Mouse (Mus musculus) hindbrain, embryonic 15.5 days (tissue): ENCODE measurements at regions not wholly inside any gene's neighbourhood (a gene's known extent, or its start where the extent isn't known, plus 50 kb on each side); places are given as distances from the start of the nearest gene placed in this dataset.

Experiments used
- ATAC-seq: fragments of 200-750 bp; cut with Nextera tagmentation; 2 replicates; pipeline ENCODE4 v1.8.0; 2017; ENCODE audit warnings: low read depth, moderate number of reproducible peaks, moderate TSS enrichment; ENCODE audit not compliant: low FRiP score
- H3K27ac ChIP-seq: fragments of 300-500 bp; sonication (generic); replicated peaks from 2 replicates; pipeline ENCODE4 v1.5.1; 2015; ENCODE audit warnings: mild to moderate bottlenecking, inconsistent platforms
- H3K27me3 ChIP-seq: fragments of 300-500 bp; sonication (generic); 2 replicates; pipeline ENCODE4 v1.6.1; 2015; ENCODE audit warnings: control low read depth, inconsistent platforms
- H3K36me3 ChIP-seq: fragments of 300-500 bp; sonication (generic); 2 replicates; pipeline ENCODE4 v1.6.1; 2015; ENCODE audit warnings: control low read depth, inconsistent platforms
- H3K4me1 ChIP-seq: fragments of 300-500 bp; sonication (generic); replicated peaks from 2 replicates; pipeline ENCODE4 v1.6.1; 2015; ENCODE audit warnings: control low read depth, inconsistent platforms
- H3K4me2 ChIP-seq: fragments of 300-500 bp; sonication (generic); 2 replicates; pipeline ENCODE4 v1.6.1; 2015; ENCODE audit warnings: moderate library complexity, mild to moderate bottlenecking, inconsistent platforms
- H3K4me3 ChIP-seq: fragments of 300-500 bp; sonication (generic); 2 replicates; pipeline ENCODE4 v1.5.1; 2015; ENCODE audit warnings: mild to moderate bottlenecking, inconsistent platforms
- H3K9ac ChIP-seq: fragments of 300-500 bp; sonication (generic); 2 replicates; pipeline ENCODE4 v1.6.1; 2015; ENCODE audit warnings: inconsistent platforms
- H3K9me3 ChIP-seq: fragments of 300-500 bp; sonication (generic); 2 replicates; pipeline ENCODE4 v1.6.1; 2016; ENCODE audit warnings: control low read depth, inconsistent platforms
- WGBS: fragments of 180-500 bp; shearing (Covaris S2); methylation state at CpG from one replicate; pipeline ENCODE4 v1.1.7; 2015; 5-methylcytosine and 5-hydroxymethylcytosine counted together

DNA sequence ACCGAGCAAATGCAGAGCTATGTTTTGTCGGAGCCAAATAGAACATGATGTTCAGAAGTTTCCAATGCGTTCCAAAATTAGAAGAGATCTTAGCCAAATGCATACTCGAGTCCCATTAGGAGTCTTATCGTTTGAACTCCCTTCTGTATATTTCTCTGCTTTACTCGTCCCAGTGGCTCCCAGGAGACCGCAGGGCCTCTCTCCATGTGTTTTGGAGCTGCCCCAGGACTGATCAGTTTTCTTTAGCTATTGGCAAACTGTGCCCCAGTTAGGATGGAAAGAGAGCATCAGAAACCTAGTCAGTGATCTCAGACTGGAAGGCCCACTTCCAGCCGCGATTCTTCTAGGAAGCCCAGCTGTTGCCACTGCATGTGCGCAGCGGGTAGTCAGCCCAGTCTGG lies 152.0 kb upstream of the Serp2 start:
- no peak overlapping the region for H3K27ac ChIP-seq
- WGBS, result 82% methylated on average over 11 of the region's 11 CpGs
- H3K4me2 ChIP-seq, result no peak overlapping the region
- no peak overlapping the region for H3K4me3 ChIP-seq
- H3K27me3 ChIP-seq, result no peaks in the 10 kb centered on the region
- no peaks in the 10 kb centered on the region for H3K9me3 ChIP-seq
- H3K9ac ChIP-seq, result no peak overlapping the region
- no peaks in the 10 kb centered on the region for H3K36me3 ChIP-seq
- no peak for ATAC-seq
- H3K4me1 ChIP-seq, result no peaks in the 10 kb centered on the region

DNA sequence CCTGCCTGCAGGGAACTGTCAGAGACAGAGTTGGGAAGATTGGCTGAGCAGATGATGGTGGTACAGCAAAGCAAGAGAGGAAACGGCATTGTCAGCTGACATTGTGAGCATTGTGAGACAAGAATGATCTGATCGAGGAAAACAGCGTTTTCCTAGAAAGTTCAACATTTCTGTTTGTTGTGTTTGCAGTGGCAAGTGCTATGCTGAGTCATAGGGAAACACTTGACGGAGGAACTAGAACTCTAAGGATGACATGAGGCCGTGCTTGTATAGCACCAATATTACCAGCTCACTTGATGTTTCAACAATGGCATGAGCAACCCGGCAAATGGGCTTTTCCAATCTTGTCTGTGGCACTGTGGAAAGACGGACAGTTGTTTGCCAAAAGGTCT lies 146.7 kb upstream of the Serp2 start:
- Histone ChIP-seq H3K4me3 (no peak overlapping the region), H3K36me3 (no peaks in the 10 kb centered on the region), H3K4me1 (peaks cover 6% of the 10 kb centered on the region), H3K27ac (no peak overlapping the region), H3K9ac (no peak overlapping the region), H3K4me2 (no peak overlapping the region), H3K27me3 (no peaks in the 10 kb centered on the region), H3K9me3 (no peaks in the 10 kb centered on the region)
- WGBS, result 85% methylated on average over 7 of the region's 7 CpGs
- no peak for ATAC-seq

- 65% methylated on average over 8 of the region's 8 CpGs for WGBS
- H3K4me2 ChIP-seq, result no peak overlapping the region
- ATAC-seq, result no peak
- H3K9me3 ChIP-seq, result no peaks in the 10 kb centered on the region
- no peaks in the 10 kb centered on the region for H3K27me3 ChIP-seq
- H3K4me3 ChIP-seq, result no peak overlapping the region
- H3K36me3 ChIP-seq, result no peaks in the 10 kb centered on the region
- peaks cover 10% of the 10 kb centered on the region for H3K4me1 ChIP-seq
- no peak overlapping the region for H3K9ac ChIP-seq
- H3K27ac ChIP-seq, result no peak overlapping the region
Measured at GRCm38 (mm10) chr14:76702709-76703372, 146.2 kb upstream of the Serp2 start.

DNA sequence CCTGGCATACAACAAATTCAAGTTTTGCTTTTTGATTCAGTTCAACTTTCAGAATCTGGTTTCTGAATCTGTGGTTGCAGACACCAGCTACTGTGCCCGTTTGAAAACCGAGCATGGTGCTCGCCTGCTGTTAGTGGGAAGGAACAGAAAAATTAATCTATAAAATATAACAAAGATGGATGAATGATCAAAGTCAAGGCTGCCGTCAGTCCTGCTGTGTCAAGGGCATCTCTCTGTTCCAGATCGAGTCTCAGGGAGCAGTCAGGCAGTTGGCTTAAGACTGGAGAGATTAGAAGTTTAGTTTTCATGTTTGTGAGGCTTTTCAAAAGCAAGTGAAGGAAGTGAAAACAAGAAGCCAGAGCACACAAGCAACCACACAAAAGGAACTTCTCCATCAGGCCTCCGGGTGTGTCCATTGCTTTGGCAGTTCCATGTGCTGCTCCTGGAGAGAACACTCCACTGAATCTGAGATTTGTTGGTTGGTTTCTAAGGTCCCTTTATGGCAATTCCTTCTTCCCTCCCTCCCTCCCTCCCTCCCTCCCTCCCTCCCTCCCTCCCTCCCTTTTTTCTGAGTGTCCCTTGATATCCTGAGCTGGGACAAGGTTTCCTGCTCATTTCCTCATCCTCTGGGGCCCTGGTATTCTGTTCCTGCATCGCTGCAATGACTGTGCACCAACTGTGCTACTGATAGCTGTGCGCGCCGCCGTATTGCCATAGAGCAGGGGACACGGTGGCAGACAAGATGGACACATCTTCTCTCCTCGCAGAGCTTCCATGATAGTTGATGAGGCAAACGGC lies 145.4 kb upstream of the Serp2 start:
- H3K27me3 ChIP-seq, result no peaks in the 10 kb centered on the region
- H3K36me3 ChIP-seq, result no peaks in the 10 kb centered on the region
- ATAC-seq, result no peak
- no peak overlapping the region for H3K4me2 ChIP-seq
- H3K9me3 ChIP-seq, result no peaks in the 10 kb centered on the region
- H3K27ac ChIP-seq, result no peak overlapping the region
- WGBS, result 71% methylated on average over 14 of the region's 14 CpGs
- H3K9ac ChIP-seq, result no peak overlapping the region
- no peak overlapping the region for H3K4me3 ChIP-seq
- H3K4me1 ChIP-seq, result peaks cover 10% of the 10 kb centered on the region

- ATAC-seq, result no peak
Measured at GRCm38 (mm10) chr14:76701304-76701703, 144.6 kb upstream of the Serp2 start.

GRCm38 (mm10) chr14:76700796-76701195 lies 144.1 kb upstream of the Serp2 start:
- Histone ChIP-seq H3K4me1 (peaks cover 10% of the 10 kb centered on the region), H3K9me3 (no peaks in the 10 kb centered on the region), H3K27ac (no peak overlapping the region), H3K4me3 (no peak overlapping the region), H3K36me3 (no peaks in the 10 kb centered on the region), H3K4me2 (no peak overlapping the region), H3K27me3 (no peaks in the 10 kb centered on the region), H3K9ac (no peak overlapping the region)
- WGBS, result 94% methylated on average over 3 of the region's 3 CpGs
- no peak for ATAC-seq

More at GRCm38 (mm10) chr14:76701304-76701703, 144.6 kb upstream of the Serp2 start:
- Histone ChIP-seq H3K9me3 (no peaks in the 10 kb centered on the region), H3K4me3 (no peak overlapping the region), H3K27me3 (no peaks in the 10 kb centered on the region), H3K4me2 (no peak overlapping the region), H3K36me3 (no peaks in the 10 kb centered on the region), H3K27ac (no peak overlapping the region), H3K4me1 (peaks cover 10% of the 10 kb centered on the region), H3K9ac (no peak overlapping the region)
- 95% methylated on average over 1 of the region's 1 CpGs for WGBS

GRCm38 (mm10) chr14:76700190-76700589 lies 143.5 kb upstream of the Serp2 start:
- H3K4me3 ChIP-seq, result no peak overlapping the region
- H3K27me3 ChIP-seq, result no peaks in the 10 kb centered on the region
- H3K9ac ChIP-seq, result no peak overlapping the region
- H3K9me3 ChIP-seq, result no peaks in the 10 kb centered on the region
- 86% methylated on average over 4 of the region's 4 CpGs for WGBS
- no peak overlapping the region for H3K4me2 ChIP-seq
- no peak overlapping the region for H3K27ac ChIP-seq
- no peak for ATAC-seq
- no peaks in the 10 kb centered on the region for H3K36me3 ChIP-seq
- peaks cover 10% of the 10 kb centered on the region for H3K4me1 ChIP-seq

DNA sequence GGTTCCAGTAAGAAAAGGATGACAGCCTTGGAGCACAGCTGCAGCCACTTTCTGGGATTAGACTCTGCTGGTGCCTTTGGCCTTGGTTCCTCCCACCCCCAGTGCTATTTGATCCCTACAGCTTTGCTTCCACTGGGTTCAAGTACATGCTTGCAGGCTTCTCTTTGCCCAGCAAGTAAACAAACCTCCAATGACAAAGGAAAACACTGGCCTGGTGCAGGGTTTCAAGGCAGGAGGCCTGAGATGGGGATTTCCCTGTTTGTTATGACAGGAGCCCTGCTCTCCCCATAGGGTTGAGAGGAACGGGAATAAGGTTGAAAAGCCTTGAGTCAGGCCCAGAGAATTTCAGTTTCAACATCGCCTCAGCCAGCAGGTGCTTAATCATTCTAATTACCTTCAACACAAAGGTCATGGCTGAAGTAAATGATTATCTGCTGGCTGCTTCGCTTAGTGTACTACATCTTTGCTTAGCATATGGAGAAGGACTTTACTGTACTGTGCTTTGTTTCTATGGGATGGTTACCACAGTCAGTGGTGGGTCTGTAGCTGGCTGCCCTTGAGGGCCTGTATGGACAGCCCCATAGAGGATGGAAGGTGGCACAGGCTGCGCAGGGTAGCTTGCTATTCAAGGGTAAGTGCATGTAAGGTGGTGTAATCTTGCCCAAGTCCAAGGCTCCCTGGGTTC lies 142.2 kb upstream of the Serp2 start:
- ATAC-seq, result no peak
- H3K9ac ChIP-seq, result no peak overlapping the region
- H3K9me3 ChIP-seq, result no peaks in the 10 kb centered on the region
- no peak overlapping the region for H3K4me3 ChIP-seq
- H3K27ac ChIP-seq, result peak overlapping the region; percentile 11; the same call in 1 of the 2 replicates
- no peak overlapping the region for H3K4me2 ChIP-seq
- H3K4me1 ChIP-seq, result peaks cover 10% of the 10 kb centered on the region
- no peaks in the 10 kb centered on the region for H3K27me3 ChIP-seq
- 43% methylated on average over 4 of the region's 4 CpGs for WGBS
- no peaks in the 10 kb centered on the region for H3K36me3 ChIP-seq

DNA sequence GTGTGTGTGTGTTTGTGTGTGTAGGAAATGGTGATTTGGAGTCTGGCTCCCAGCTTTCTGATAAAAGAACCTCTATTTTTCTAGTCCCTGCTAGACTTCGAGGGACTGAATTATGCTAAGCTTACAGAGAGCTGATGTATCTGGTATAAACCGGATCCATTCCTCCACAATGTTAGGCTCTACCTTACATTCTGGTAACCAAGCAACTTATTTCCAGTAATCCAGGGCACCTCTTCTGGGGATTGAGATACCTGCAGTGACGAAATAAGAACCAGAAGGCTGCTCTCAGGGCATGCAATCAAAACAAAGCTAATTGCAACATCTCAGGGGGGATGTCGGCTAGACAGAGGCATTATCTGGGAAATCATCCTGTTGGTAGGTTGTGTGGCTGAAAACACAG lies 140.0 kb upstream of the Serp2 start:
- no peaks in the 10 kb centered on the region for H3K9me3 ChIP-seq
- H3K27me3 ChIP-seq, result no peaks in the 10 kb centered on the region
- ATAC-seq, result peak; percentile 62; the same call in 1 of the 2 replicates
- peak overlapping the region; percentile 64 for H3K27ac ChIP-seq
- no peaks in the 10 kb centered on the region for H3K36me3 ChIP-seq
- no peak overlapping the region for H3K4me2 ChIP-seq
- WGBS, result 41% methylated on average over 4 of the region's 4 CpGs
- no peak overlapping the region for H3K4me3 ChIP-seq
- H3K4me1 ChIP-seq, result peaks cover 10% of the 10 kb centered on the region
- H3K9ac ChIP-seq, result no peak overlapping the region

DNA sequence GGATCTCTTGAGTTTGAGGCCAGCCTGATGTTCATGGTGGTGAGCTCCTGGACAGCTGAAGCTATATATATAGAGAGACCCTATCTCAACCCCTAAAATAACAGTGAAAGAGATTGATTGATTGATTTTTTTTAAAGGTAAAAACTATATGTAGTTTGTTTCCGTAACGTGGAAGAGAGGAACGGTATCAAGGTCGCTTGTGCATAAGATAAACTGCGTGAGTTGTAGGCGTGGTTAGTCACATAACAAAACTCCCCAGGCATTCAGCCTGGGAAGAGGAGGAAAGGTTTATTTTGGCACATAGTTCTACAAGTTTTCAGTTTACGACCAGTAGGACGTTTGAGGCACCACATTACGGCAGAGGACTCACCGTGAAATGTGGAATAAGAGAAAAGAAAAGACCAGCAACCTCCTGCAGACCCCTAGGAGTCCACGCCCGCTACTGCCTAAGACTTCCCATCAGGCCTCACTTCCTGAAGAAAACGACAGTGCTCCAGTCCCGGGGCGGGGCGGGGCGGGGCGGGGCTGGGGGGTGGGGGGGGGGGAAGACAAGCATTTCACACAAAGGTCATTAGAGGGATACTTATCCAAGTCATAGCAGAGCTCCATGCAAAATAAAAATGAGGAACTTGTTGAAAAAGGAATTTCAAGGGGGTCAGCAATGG lies 139.1 kb upstream of the Serp2 start:
- Histone ChIP-seq H3K9me3 (no peaks in the 10 kb centered on the region), H3K9ac (no peak overlapping the region), H3K4me2 (no peak overlapping the region), H3K27me3 (no peaks in the 10 kb centered on the region), H3K4me3 (no peak overlapping the region), H3K4me1 (peaks cover 10% of the 10 kb centered on the region), H3K27ac (peak overlapping the region; percentile 64; the same call in 1 of the 2 replicates), H3K36me3 (no peaks in the 10 kb centered on the region)
- WGBS, result 72% methylated on average over 18 of the region's 18 CpGs
- no peak for ATAC-seq

DNA sequence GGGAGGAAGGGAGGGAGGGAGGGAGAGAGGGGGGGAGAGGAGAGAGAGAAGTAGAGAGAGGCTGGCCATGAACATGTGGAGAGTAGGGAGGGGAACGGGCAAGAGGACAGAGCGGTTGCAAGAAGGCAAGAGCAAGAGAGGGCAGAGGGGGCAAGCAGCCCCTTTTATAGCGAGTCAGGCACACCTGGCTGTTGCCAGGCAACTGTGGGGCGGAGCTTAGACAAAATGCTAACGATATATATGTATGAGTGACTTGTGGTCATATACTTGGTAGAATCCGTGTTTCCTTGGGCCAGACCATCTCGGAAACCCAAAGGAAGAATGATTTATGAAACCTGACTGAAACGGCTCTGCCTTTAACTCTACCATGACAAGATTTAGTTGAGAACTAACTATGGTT lies 138.2 kb upstream of the Serp2 start:
- ATAC-seq, result no peak
- H3K4me2 ChIP-seq, result no peak overlapping the region
- 84% methylated on average over 8 of the region's 8 CpGs for WGBS
- H3K36me3 ChIP-seq, result no peaks in the 10 kb centered on the region
- H3K4me1 ChIP-seq, result peaks cover 10% of the 10 kb centered on the region
- H3K27me3 ChIP-seq, result no peaks in the 10 kb centered on the region
- no peak overlapping the region for H3K4me3 ChIP-seq
- H3K9me3 ChIP-seq, result no peaks in the 10 kb centered on the region
- no peak overlapping the region for H3K27ac ChIP-seq
- no peak overlapping the region for H3K9ac ChIP-seq
